14 mouse cellular contexts compared by ENCODE assay signal in the genomic region with DNA sequence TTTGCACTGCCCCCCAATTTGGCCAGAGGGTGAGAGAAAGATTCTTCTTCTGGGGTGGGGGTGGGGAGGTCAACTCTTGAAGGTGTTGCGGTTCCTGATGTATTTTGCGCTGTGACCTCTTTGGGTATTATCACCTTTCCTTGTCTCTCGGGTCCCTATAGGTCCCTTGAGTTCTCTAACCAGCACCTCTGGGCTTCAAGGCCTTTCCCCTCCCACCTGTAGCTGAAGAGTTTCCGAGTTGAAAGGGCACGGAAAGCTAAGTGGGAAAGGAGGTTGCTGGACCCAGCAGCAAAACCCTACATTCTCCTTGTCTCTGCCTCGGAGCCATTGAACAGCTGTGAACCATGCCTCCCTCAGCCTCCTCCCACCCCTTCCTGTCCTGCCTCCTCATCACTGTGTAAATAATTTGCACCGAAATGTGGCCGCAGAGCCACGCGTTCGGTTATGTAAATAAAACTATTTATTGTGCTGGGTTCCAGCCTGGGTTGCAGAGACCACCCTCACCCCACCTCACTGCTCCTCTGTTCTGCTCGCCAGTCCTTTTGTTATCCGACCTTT. TPM values are rescaled to one million over a fixed set of nuclear protein-coding genes. Genes with fewer than 3 reads are reported as not detected.
DNase-seq lines count a peak whose midpoint lies in the region; ATAC-seq and TF ChIP-seq lines count a peak whose summit lies in the region.
"Had no signal": no experiment of that assay in that cellular context is flagged by ENCODE, and none has a peak within 500 bp of the region (broad histone marks: within the 10 kb centered on the region; RNA-seq: fewer than 3 reads in every experiment).

No protein-coding gene starts in this region.

- peaks cover 26% of the 10 kb centered on the region for H3K4me1 ChIP-seq in kidney, postnatal 0 days (replicated peaks; ENCODE audit: insufficient read depth, low read length)
- H3K4me1 ChIP-seq in embryonic facial prominence, embryonic 14.5 days (ENCODE audit: control insufficient read depth, insufficient read depth, low read length): 0 out of 2 replicates have a peak, but pooled peaks cover 9% of the 10 kb centered on the region
- peaks cover 44% of the 10 kb centered on the region for H3K4me1 ChIP-seq in limb, embryonic 10.5 days
- H3K4me1 ChIP-seq in neural tube, embryonic 15.5 days: peaks cover 55% of the 10 kb centered on the region

- WGBS in kidney, postnatal 0 days: 3% methylated on average over 13 of the region's 13 CpGs
- WGBS in embryonic facial prominence, embryonic 14.5 days: 5% methylated on average over 13 of the region's 13 CpGs
- 4% methylated on average over 13 of the region's 13 CpGs for WGBS in limb, embryonic 10.5 days
- WGBS in neural tube, embryonic 15.5 days: 8% methylated on average over 13 of the region's 13 CpGs

- H3K9ac ChIP-seq in kidney, postnatal 0 days (ENCODE audit: low read depth, low read length): no peak overlapping the region
- no peak overlapping the region for H3K9ac ChIP-seq in embryonic facial prominence, embryonic 14.5 days (ENCODE audit: low read depth, low read length)
- H3K9ac ChIP-seq in neural tube, embryonic 15.5 days (replicated peaks): no peak overlapping the region

- no peaks in the 10 kb centered on the region for H3K36me3 ChIP-seq in kidney, postnatal 0 days (ENCODE audit: insufficient read depth, low read length)
- no peaks in the 10 kb centered on the region for H3K36me3 ChIP-seq in embryonic facial prominence, embryonic 14.5 days (ENCODE audit: control insufficient read depth, insufficient read depth, low read length)
- H3K36me3 ChIP-seq in limb, embryonic 10.5 days: no peaks in the 10 kb centered on the region
- H3K36me3 ChIP-seq in neural tube, embryonic 15.5 days: no peaks in the 10 kb centered on the region

- H3K27me3 ChIP-seq in kidney, postnatal 0 days (ENCODE audit: insufficient read depth, low read length): peaks cover 97% of the 10 kb centered on the region
- peaks cover 99% of the 10 kb centered on the region for H3K27me3 ChIP-seq in embryonic facial prominence, embryonic 14.5 days (replicated peaks; ENCODE audit: control insufficient read depth, insufficient read depth, low read length)
- peaks cover 100% of the 10 kb centered on the region for H3K27me3 ChIP-seq in limb, embryonic 10.5 days (ENCODE audit: low read depth, poor library complexity, severe bottlenecking)
- H3K27me3 ChIP-seq in neural tube, embryonic 15.5 days (replicated peaks): peaks cover 98% of the 10 kb centered on the region

- DNase-seq in kidney, postnatal 0 days (ENCODE audit: low spot score): no peak
- DNase-seq in kidney, adult 11 months: no peak
- DNase-seq in embryonic facial prominence, embryonic 14.5 days (ENCODE audit: low spot score): no peak
- DNase-seq in limb, embryonic 10.5 days (ENCODE audit: low spot score): no peak
- DNase-seq in cerebellum, postnatal 10 days: no peak
- no peak for DNase-seq in lung, postnatal 36 days
- DNase-seq: adrenal gland, postnatal 10 days; cerebellum, postnatal 14 days; heart, postnatal 4 days; lung, adult 18-20 months had no signal

- TF ChIP-seq CTCF in kidney, postnatal 0 days (IDR thresholded peaks at IDR 0.05; ENCODE audit: low read depth): no peak

- H3K4me3 ChIP-seq in kidney, postnatal 0 days (replicated peaks; ENCODE audit: low read depth, low read length): 0 out of 2 replicates have a peak overlapping the region, but pooled peaks have one; percentile 22
- peak overlapping the region; percentile 33; the same call in 1 of the 2 replicates for H3K4me3 ChIP-seq in embryonic facial prominence, embryonic 14.5 days (ENCODE audit: low read depth, low read length)
- peak overlapping the region; percentile 23; the same call in 1 of the 2 replicates for H3K4me3 ChIP-seq in limb, embryonic 10.5 days
- peak overlapping the region; percentile 35 for H3K4me3 ChIP-seq in neural tube, embryonic 15.5 days (replicated peaks)

- peak overlapping the region; percentile 34 for H3K4me2 ChIP-seq in kidney, postnatal 0 days (ENCODE audit: low read length)
- peak overlapping the region; percentile 48; the same call in 1 of the 2 replicates for H3K4me2 ChIP-seq in embryonic facial prominence, embryonic 14.5 days (ENCODE audit: low read depth, low read length)
- peak overlapping the region; percentile 58 for H3K4me2 ChIP-seq in neural tube, embryonic 15.5 days

- no peak for ATAC-seq in kidney, postnatal 0 days (replicated peaks; ENCODE audit: low FRiP score, low read depth)
- no peak for ATAC-seq in embryonic facial prominence, embryonic 14.5 days (ENCODE audit: low read depth)
- ATAC-seq in neural tube, embryonic 15.5 days (ENCODE audit: low FRiP score): no peak
- no peak for ATAC-seq in megakaryocyte-erythroid progenitor cell, adult 5-6 weeks (replicated peaks; ENCODE audit: low FRiP score, low TSS enrichment, poor library complexity, severe bottlenecking)

- H3K9me3 ChIP-seq in kidney, postnatal 0 days (replicated peaks; ENCODE audit: low read length): no peaks in the 10 kb centered on the region
- H3K9me3 ChIP-seq in embryonic facial prominence, embryonic 14.5 days (ENCODE audit: control insufficient read depth, low read length): no peaks in the 10 kb centered on the region
- H3K9me3 ChIP-seq in limb, embryonic 10.5 days (replicated peaks): no peaks in the 10 kb centered on the region
- H3K9me3 ChIP-seq in neural tube, embryonic 15.5 days (replicated peaks): no peaks in the 10 kb centered on the region

- no peak overlapping the region for H3K27ac ChIP-seq in kidney, postnatal 0 days
- no peak overlapping the region for H3K27ac ChIP-seq in embryonic facial prominence, embryonic 14.5 days (replicated peaks; ENCODE audit: low read depth, low read length)
- no peak overlapping the region for H3K27ac ChIP-seq in limb, embryonic 10.5 days
- H3K27ac ChIP-seq in neural tube, embryonic 15.5 days (replicated peaks): no peak overlapping the region

RNA-seq across cellular contexts. Expression of gene Wnt1, which starts 3.6 kb away (rescaled TPM):
- not detected in 2 replicates for polyA plus RNA-seq in kidney, postnatal 0 days (2015; fragmentation: Nextera tagmentation; extraction: Ambion mirVana)
- 0.10 TPM in 1 of 2 replicates, not detected in the other for polyA plus RNA-seq in embryonic facial prominence, embryonic 14.5 days (2014; fragmentation: Nextera tagmentation; extraction: Ambion mirVana)
- polyA plus RNA-seq in limb, embryonic 10.5 days (2016; fragmentation: Nextera tagmentation; extraction: Ambion mirVana): not detected in 2 replicates
- polyA plus RNA-seq in neural tube, embryonic 15.5 days (2015; fragmentation: Nextera tagmentation; extraction: Ambion mirVana): 1.0 and 2.0 TPM in 2 replicates
- total RNA-seq in megakaryocyte-erythroid progenitor cell, adult 5-6 weeks (2014; fragmentation: Nextera tagmentation): not detected in 2 replicates
- total RNA-seq in megakaryocyte-erythroid progenitor cell, adult 5-6 weeks (2017): not detected in 2 replicates
- total RNA-seq: ES-E14; heart, postnatal 4 days; layer of hippocampus, postnatal 25 days had no signal

RNA-seq across cellular contexts. Expression of gene Wnt10b, which starts 15.3 kb away (rescaled TPM):
- not detected in 2 replicates for polyA plus RNA-seq in kidney, postnatal 0 days (2015; fragmentation: Nextera tagmentation; extraction: Ambion mirVana)
- 4.1 and 4.3 TPM in 2 replicates for polyA plus RNA-seq in embryonic facial prominence, embryonic 14.5 days (2014; fragmentation: Nextera tagmentation; extraction: Ambion mirVana)
- 0.62 and 0.99 TPM in 2 replicates for polyA plus RNA-seq in limb, embryonic 10.5 days (2016; fragmentation: Nextera tagmentation; extraction: Ambion mirVana)
- 0.08 and 0.72 TPM in 2 replicates for polyA plus RNA-seq in neural tube, embryonic 15.5 days (2015; fragmentation: Nextera tagmentation; extraction: Ambion mirVana)
- not detected in 2 replicates for total RNA-seq in megakaryocyte-erythroid progenitor cell, adult 5-6 weeks (2014; fragmentation: Nextera tagmentation)
- not detected in 2 replicates for total RNA-seq in megakaryocyte-erythroid progenitor cell, adult 5-6 weeks (2017)

RNA-seq across cellular contexts. Expression of gene Ddn, which starts 16.1 kb away (rescaled TPM):
- polyA plus RNA-seq in kidney, postnatal 0 days (2015; fragmentation: Nextera tagmentation; extraction: Ambion mirVana): 4.4 and 6.1 TPM in 2 replicates
- 0.07 TPM in 1 of 2 replicates, not detected in the other for polyA plus RNA-seq in embryonic facial prominence, embryonic 14.5 days (2014; fragmentation: Nextera tagmentation; extraction: Ambion mirVana)
- not detected in 2 replicates for polyA plus RNA-seq in limb, embryonic 10.5 days (2016; fragmentation: Nextera tagmentation; extraction: Ambion mirVana)
- polyA plus RNA-seq in neural tube, embryonic 15.5 days (2015; fragmentation: Nextera tagmentation; extraction: Ambion mirVana): 0.18 and 0.36 TPM in 2 replicates
- not detected in 2 replicates for total RNA-seq in megakaryocyte-erythroid progenitor cell, adult 5-6 weeks (2014; fragmentation: Nextera tagmentation)
- total RNA-seq in megakaryocyte-erythroid progenitor cell, adult 5-6 weeks (2017): 0.08 TPM in 1 of 2 replicates, not detected in the other

RNA-seq across cellular contexts. Expression of gene Arf3, which starts 30.2 kb away (rescaled TPM):
- polyA plus RNA-seq in kidney, postnatal 0 days (2015; fragmentation: Nextera tagmentation; extraction: Ambion mirVana): 39.0 and 39.6 TPM in 2 replicates
- polyA plus RNA-seq in embryonic facial prominence, embryonic 14.5 days (2014; fragmentation: Nextera tagmentation; extraction: Ambion mirVana): 33.9 and 34.8 TPM in 2 replicates
- 44.3 and 49.1 TPM in 2 replicates for polyA plus RNA-seq in limb, embryonic 10.5 days (2016; fragmentation: Nextera tagmentation; extraction: Ambion mirVana)
- polyA plus RNA-seq in neural tube, embryonic 15.5 days (2015; fragmentation: Nextera tagmentation; extraction: Ambion mirVana): 97.8 TPM in 2 replicates
- 22.5 and 23.2 TPM in 2 replicates for total RNA-seq in megakaryocyte-erythroid progenitor cell, adult 5-6 weeks (2014; fragmentation: Nextera tagmentation)
- total RNA-seq in megakaryocyte-erythroid progenitor cell, adult 5-6 weeks (2017): 16.9 and 22.1 TPM in 2 replicates

RNA-seq across cellular contexts. Expression of gene Prkag1, which starts 38.1 kb away (rescaled TPM):
- polyA plus RNA-seq in kidney, postnatal 0 days (2015; fragmentation: Nextera tagmentation; extraction: Ambion mirVana): 83.1 and 94.5 TPM in 2 replicates
- polyA plus RNA-seq in embryonic facial prominence, embryonic 14.5 days (2014; fragmentation: Nextera tagmentation; extraction: Ambion mirVana): 71.7 and 80.6 TPM in 2 replicates
- polyA plus RNA-seq in limb, embryonic 10.5 days (2016; fragmentation: Nextera tagmentation; extraction: Ambion mirVana): 92.3 and 97.7 TPM in 2 replicates
- 66.4 and 72.9 TPM in 2 replicates for polyA plus RNA-seq in neural tube, embryonic 15.5 days (2015; fragmentation: Nextera tagmentation; extraction: Ambion mirVana)
- 61.3 and 121 TPM in 2 replicates for total RNA-seq in megakaryocyte-erythroid progenitor cell, adult 5-6 weeks (2014; fragmentation: Nextera tagmentation)
- total RNA-seq in megakaryocyte-erythroid progenitor cell, adult 5-6 weeks (2017): 120 and 143 TPM in 2 replicates
